Mouse (Mus musculus) left cerebral cortex, postnatal 4 days (tissue): ENCODE data around the gene Gli2. TPM values are rescaled to one million over a fixed set of nuclear protein-coding genes. Genes with fewer than 3 reads are reported as not detected.

ENCODE experiments used
- DNase-seq: peaks from one replicate; pipeline ENCODE4 v3.0.0-alpha.2; 2022
- intact Hi-C: fragments of 180-260 bp; cut with DNase I; formaldehyde crosslinking; loops from one replicate; pipeline ENCODE4 v1.15.1; 2025
- total RNA-seq, 2 experiments: library from RNA; stranded (reverse); gene quantifications; 2 replicates each; pipeline ENCODE4 v1.2.3; 2021

The Gli2 gene
- total RNA-seq, 2 experiments from 2014 or later = 2.9 to 3.3 TPM

DNA sequence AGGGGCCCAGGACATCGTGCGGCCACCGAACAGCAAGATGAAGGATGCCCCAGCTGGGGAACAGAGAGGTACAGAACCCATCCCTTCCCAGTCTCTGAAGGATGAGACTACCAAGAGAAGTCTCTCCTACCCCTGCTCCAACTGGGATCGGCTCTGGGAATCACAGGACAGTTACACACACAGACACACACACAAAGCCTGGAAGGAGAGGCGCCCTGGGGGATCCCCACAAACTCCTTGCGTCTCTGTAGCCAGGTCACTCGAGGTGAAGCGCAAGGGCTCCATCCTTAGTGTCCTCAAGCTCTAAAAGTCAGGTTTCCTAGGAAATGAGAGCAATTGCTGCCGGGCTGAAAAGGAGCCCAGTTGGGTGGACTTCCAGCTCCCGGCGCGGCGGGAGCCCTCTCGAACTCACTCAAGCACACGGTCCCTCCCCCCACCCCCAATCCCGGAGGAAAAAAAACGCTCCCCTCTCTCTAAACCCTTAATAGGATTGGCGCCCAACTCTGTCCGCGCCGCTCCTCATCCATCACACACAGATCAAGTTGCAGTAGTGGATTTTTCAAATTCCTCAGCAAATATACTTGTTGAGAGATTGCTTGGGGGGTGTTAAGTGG is 1.4 kb downstream of the Gli2 start:
- DNase-seq = peak; percentile 52
- intact Hi-C loops = no loop called here

DNA sequence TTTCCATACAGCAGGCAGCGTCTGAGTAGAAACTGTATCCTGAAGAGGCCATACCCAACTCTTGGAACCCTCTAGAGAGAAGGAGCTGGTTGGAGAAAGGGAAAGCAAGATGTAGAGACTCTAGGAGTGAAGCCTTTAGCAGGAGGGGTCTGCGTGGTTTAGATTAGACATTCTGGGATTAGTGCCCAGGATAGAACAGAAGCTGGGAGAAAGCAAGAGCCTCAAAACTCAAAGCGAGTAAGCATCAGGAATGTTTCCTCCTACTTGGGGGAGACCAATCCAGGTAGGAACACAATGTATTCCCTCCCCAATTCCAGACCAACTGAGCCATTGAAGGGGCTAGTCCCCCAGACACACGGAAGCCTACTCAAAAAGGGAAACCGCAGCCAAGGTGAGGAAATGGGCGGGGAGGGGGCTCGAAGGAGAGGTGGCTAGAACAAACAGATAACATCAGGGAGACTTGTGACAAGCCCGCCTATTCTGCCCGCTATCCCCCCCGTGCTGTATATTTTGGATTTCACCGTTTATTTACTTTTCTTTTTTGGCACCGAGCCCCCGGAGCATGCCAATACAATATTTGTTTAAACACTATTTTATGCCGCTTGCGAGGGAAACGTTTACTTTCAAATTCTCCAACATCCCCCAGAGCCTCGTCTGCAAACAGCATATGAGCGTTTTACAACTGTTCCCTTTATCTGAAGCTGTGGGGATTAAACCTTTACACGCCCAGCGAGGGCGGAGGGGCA is 2.1 kb downstream of the Gli2 start:
- intact Hi-C loops = no loop called here
- DNase-seq = peak; percentile 17

DNA sequence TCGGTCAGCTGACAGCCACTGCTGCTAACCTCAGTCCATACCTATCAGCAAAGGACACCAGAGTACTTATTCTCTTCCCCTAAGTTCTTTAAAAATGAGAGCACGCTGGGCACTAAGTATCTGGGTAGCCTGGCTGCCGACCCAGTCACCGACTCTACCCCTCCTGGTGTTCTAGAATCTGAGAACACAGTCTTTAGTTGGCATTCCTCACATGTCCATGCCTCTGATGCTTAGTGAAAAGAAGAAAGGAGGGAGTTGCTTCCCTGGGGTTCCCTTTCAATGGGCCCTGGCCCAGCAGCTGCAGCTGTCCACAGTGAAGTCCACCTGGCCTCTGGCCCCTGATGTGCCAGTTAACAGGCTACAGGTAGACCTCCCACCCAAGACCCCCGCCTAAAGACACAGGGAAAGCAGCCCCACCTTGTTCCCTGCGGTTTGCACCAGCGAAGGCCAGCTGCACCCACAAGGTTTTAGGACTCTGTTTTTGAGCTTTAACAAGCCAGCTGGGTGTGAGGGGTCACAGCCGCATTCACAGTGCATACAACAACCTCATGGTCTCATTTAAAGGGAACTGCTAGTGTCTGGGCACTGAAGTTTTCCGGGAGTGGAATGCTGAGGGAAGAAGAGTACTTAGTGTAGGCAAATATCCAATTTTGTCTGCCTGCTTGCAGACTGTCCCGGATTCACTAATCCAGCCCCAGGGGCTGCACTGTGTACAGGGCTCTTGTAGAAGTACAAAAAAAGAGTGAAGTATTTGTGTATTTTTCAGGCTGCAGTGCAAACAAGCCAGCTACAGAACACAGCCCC is 3.4 kb downstream of the Gli2 start:
- DNase-seq = peak; percentile 25
- intact Hi-C loops = no loop called here

DNA sequence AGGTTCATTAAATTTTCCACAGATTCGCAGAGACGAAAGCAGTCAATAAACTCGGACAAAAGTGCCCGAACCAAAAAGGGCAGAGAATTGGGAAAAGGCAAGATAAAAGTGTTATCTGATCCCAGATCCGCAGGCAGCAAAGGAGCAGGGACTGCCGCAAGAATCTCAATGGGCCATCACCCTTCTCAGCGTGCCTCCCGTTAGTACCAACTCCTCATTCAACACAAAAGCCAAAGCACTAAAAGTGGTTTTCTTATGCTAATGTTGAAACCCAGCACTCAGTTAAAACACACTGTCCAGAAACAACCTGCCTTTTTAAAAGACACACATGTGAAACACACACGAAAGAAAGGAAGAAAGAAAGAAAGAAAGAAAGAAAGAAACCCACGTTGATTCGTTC is 4.4 kb downstream of the Gli2 start:
- intact Hi-C loops = no loop called here
- no peak for DNase-seq

DNA sequence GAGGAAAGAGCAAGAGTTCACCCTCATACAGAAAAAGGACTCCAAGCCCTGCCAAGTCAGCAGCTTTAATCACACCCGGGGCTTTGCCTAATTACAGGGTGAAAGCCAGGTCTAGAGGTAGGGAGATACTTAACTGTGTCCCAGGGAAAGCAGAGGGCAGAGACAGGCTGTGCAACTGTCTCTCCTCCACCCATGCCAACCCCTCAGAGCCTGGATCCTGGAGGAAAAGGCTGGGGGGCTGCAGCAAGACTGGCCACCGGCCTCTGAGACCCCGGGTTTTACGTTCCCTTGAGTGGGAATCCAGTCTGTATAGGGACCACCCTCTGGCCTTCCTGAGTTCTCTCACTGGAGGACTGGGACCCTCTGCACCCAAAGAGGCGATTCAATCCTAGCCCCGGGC is 4.9 kb downstream of the Gli2 start:
- intact Hi-C loops = no loop called here
- DNase-seq = no peak

DNA sequence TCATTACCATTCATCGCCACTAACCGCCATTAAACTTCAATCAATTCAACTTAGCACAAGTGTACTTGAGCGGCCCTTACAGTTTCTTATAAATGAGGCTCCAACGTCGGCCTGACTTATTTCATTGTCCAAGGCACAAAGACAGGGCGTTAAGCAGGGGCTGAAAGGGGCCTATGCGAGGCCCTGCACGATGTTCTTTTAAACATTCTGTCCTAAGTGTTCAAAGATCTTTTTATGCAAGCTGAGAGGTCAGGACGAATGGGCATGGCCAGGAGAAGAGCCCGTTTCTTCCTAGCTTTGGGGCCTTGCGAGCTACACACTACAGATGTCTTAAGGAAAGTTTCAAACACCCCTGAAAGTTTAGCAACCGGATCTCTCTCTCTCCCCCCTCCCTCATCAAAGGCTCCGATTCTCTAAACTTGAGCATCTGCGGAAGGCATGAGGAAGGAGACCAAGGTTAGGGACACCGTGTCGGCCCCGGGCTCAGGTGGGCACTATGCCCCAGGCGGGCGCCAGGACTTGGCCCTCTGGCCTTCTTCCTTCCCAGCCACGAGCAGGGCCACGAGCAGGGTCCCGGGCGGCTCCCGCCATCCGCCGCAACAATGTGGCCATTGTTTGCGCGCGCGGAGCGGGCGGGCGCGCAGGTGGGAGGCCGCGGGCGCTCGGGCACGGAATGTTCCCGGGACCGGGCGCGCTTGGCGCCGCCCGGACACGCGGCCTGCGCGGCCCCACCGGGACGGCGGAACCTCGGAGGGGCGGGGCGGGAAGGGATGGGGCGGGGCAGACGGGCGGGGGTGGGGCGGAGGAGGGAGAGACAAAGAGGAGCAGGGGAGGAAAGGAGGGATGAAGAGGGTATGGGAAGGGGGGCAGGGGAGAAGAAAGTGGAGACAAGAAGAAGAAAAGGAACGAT is 5.7 kb downstream of the Gli2 start:
- intact Hi-C loops = no loop called here
- DNase-seq = peak; percentile 46

DNA sequence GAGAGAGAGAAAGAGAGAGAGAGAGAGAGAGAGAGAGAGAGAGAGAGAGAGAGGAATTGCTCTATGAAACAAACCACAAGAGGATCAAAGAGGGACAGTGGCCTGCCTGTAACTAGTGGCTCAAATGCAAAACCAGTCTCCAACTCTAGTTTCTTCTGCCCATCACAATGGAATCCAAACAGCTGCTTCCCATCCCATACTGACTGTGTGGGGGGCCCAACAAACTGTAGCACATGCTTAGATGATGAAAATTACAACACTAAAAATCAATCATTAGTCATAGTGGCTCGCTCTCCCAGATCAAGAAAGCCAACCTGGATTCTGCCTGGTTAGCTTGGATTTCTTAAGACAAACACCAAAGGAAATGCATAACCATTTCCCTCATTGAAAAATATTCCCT is 15.0 kb downstream of the Gli2 start:
- intact Hi-C loops = no loop called here
- no peak for DNase-seq

DNA sequence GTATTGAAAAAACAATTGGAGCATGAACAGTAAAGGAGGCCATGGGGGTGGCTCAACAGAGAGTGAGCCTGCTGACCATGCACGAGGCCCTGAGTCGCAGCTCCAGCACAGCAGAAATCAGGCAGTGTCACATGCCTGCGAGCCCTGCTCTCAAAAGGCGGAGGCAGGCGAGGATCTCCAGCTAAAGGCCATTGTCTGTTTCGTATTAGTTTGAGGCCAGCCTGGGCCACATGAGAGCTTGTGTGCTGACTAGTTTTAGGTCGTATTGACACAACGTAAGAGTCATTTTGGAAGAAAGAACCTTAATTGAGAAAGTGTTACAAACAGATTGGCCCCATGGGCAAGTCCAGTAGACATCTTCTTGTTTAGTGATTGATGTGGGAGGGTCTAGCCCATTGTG is 17.5 kb downstream of the Gli2 start:
- no peak for DNase-seq
- intact Hi-C loops = no loop called here

DNA sequence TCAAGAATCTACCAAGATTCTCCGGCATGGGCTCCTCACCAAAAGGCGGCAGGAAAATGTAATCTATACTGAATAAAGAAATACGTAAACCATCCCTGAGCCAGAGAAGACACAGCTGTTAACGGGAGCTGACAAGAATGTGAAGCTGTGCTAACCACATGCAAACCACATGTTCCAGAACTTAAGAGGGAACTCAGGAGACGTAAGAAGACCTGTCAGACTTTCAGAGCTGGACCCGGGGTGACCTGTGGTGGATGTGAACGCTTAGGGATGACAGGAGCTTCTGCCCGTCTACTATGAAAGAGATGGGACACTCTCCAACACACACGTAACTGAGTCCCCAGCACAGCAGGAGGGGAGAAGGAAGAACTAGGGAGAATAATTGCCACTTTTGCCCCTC is 18.1 kb downstream of the Gli2 start:
- no peak for DNase-seq
- intact Hi-C loops = no loop called here

DNA sequence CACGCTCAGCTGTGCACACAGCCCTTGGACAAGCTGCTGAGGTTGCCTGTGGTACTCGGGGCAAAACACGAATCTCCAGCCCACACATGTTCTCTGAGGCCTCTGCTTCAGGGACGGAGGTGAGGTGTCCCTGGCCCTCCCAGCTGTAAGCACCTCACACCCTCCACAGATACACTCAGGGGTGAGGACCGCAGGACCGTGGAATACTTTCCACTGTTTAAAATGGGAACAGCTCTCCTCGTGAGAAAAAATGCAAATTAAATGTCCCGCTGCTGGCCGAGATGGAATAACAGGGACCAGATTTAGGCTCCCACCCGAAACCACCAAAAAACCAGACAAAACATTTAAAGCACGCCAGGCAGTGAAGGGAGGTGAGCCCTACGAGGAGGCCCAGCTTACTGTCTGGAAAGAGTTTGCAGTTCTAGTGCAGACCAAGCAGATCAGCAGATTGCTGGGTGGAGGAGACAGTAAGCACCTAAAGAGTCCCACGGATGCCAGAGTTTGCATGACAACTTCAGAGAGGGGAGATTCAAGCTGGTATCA is 19.2 kb downstream of the Gli2 start:
- no peak for DNase-seq
- intact Hi-C loops = no loop called here

DNA sequence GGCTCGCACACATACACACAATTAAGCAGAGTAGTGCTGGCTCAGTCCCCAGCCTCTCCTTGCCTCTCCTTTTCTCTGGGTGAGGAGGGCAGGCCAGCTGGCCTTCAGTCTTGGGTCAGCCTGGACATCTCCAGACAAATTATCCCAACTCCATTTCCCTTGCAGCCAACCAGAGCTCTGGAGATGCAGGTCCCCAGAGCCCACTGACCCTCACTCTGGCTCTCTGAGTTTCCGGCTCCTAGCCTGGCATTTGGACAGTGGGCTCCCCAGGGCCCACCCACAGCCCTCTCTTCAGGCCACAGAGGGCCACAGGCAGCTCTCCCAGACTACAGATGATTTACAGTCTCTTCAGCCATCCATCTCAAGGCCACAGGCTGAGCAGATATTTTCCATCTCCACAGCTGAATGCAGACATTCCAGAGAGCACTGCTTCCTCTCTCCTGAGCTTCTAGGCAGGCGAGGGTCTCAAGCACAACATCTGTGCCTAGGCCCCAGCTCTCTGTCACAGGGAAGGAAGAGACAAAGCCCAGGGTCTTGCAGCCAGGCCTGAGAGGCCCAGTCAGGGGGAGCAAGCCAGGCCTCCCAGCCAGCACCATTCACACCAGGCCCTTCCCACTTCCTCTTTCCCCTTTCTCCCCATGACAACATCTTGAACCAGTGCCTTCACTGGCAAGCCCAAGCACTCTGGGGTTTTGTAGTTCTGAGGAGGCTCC is 19.8 kb downstream of the Gli2 start:
- DNase-seq = peak; percentile 73
- intact Hi-C loops = no loop called here

DNA sequence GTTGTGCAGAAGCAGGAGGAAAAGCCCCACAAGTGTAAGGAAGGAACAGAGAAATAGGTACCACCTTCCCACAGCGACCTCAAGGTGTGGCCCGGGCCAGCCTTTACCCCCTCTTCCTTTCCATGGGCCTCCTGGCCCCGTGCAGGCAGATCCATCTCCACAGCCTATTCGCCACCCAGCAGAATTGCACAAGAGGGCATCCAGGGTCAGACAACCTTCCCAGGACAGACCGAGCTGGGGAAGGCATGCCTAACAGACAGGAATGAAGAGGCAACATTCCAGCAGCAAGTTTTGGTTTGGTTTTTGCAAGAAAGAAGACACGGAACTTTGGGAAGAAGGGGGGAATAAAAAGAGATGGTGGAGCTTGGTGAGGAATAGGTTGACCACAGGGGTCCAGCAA is 22.2 kb downstream of the Gli2 start:
- no peak for DNase-seq
- intact Hi-C loops = no loop called here

DNA sequence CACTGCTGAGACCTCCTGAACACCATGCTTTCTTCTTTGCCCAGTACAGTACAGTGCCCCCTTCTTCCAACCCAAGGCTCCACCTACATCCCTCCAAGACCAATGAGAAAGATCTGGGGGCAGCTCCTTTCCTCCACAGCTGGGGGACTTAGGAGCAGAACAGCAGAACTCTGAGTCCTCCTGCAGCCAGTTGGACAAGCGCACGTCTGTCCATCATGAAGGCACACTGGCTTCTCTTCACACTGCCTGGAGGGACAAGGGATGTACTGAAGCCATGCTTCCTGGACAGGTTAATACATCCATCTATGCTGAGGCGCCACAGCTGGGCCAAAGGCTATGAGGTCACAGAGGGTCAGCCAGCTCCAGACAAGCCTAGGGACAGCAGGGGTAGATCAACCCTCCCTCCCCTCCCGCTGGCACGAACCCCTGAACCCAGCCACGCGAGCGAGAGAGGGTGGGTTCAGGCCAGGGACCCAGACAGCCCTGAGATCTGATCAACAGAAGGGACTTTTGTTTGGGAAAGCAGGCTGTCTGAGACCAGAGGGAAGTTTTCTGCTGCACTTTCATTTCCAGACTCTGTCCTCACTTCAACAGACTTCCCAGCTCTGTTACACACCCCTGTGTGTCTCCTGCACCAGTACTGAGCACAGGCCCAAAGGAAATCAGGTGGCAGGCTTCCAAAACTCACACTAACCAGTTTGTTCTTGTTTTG is 27.6 kb downstream of the Gli2 start:
- no peak for DNase-seq
- intact Hi-C loops = no loop called here

DNA sequence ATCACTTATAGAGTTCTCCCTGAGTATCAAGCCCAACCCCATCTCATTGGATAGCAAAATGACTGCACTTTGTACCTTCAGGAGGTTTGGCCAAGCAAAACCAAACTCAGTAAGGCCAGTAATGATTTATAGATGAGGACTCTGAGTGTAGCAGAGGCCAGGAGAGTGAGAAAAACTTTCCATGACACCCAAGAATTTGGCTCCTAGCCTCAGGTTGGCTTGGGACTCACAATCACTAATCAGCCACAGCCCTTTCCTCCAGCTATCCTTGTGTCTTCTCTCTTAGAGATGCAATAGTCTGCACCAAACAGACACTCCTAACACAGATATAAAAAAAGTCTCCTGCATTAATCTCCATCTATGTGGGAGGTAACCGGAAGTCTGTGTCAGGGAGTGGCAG is 31.1 kb downstream of the Gli2 start:
- no peak for DNase-seq
- intact Hi-C loops = no loop called here

DNA sequence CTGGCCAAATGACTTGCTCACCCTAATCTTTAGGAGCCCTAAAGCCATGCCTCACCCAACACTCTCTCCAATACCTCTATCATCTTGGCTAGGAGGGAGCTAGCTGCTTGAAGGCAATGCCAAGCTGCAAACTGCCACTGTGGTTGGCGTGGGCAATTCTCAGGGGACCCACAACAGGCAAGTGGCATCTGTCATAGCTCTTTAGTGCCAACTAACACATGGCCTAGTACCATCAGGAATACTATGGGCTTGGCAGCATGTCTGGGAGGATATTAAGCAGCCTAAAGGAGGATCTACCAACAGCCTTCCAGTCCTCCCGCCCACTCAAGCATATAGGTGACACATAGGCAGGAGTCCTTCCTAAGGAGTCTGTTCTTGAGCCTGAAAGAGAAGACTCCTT is 33.3 kb downstream of the Gli2 start:
- peak; percentile 89 for DNase-seq
- intact Hi-C loops = no loop called here

DNA sequence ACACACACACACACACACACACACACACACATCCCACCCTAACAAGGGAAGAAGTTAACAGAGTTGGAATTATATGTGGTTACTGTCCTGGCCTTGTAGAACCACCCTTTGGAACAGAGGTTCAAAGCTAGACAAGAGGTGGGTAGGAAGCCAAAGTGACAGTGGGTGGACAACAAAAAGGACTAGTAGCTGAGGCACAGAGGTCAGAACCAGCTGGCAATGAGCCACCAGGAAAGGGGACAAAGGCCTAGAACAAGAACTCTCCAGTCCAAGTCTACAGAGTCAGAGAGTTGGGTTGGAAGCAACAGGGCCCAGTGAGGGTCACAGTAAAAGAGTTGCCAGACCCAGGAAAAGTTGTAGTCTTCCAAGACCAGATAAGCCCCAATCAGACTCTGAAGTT is 34.4 kb downstream of the Gli2 start:
- DNase-seq = no peak
- intact Hi-C loops = no loop called here

DNA sequence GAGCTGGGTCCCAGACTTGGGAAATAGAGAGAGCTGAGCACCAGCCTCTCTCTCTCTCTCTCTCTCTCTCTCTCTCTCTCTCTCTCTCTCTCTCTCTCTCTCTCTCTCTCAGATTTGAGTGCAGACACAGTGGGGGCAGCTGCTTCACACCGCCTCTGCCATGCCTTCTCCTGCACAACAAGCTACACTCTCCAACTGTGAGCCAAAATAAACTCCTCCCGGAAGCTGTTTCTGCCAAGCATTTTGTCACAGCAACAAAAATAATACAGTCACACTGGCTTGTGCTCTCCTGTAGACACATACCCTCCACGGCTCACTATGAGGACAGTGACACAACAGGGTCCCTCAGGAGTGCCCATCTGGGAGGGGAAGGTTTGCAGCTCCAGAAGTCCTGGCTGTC is 36.6 kb downstream of the Gli2 start:
- intact Hi-C loops = no loop called here

DNA sequence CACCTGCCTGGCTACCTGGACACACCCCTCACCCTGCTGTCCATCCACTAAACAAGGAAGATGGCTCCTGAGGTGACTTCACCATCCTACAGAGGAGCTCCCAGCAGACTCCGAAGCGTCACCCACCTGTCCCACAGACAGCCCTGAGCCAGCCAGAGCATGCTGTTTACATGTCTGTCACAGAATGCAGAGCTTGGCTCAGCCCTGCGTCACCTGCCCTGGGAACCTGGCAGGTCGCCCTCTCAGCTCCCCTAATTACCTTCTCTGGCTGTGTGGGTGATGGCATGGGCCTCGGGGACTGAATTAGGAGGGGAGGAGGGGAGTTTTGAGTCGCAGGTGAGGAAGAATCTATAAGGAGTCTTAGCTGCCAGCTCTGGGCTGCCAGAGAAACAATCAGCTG is 38.3 kb downstream of the Gli2 start:
- peak; percentile 72 for DNase-seq
- intact Hi-C loops = no loop called here

More for the DNA sequence above, 36.6 kb downstream of the Gli2 start:
- DNase-seq = no peak

DNA sequence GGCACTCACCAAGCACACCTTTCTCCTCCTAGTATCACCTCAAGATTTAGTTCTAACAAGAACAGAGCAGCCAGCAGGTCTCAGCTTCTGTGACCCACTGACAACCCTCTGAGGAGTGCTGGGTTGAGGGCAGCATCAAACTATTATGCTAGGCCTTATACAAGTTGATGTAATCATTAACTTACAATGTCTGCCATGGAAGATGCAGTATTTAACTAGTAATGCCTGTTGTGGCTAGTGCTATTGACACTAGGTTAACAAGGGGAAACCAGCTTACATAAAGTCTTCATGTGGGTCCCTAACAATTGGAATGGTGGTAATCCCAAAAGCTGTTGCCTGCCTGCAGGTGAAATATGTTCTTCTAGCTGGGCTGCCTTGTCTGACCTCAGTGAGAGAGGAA is 44.5 kb downstream of the Gli2 start:
- intact Hi-C loops = no loop called here
- no peak for DNase-seq
